Mouse (Mus musculus): ENCODE results near the gene Alb. TPM values are rescaled to one million over a fixed set of nuclear protein-coding genes. Genes with fewer than 3 reads are reported as not detected.
A peak's percentile ranks its signal among the peaks of the same experiment; 100 is the strongest.

Gene Alb
- polyA plus RNA-seq, 1 experiment from 2014 or later = 20.6 TPM

DNA sequence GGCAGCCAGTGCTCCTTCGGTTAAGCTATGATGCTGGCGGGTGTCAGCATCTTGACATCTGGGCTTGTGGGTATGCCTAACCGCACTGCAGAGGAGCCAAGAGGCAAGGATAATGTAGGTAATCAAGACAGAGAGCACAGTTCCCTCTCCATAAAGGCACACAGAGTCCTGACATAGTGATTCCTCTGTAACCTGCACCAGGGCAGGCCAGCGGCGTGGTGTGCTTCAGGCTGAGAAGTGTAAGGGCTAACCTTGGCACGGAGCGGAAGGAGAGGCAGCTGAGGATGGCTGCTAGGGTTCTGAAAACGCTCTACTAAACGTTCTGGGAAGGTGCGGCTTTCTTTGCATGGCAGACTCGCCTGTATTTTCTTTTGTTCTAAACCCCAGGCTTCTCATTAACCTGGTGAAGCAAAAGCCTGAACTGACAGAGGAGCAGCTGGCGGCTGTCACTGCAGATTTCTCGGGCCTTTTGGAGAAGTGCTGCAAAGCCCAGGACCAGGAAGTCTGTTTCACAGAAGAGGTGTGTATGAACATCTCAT is 46.8 kb downstream of the Alb start:
- Histone ChIP-seq H3K9ac (replicated peaks; ENCODE audit: low read length) (no peak overlapping the region), H3K4me1 (ENCODE audit: insufficient read depth, low read length) (peaks cover 3% of the 10 kb centered on the region), H3K9me3 (ENCODE audit: low read length) (no peaks in the 10 kb centered on the region), H3K4me3 (ENCODE audit: low read length) (no peak overlapping the region), H3K36me3 (ENCODE audit: insufficient read depth, low read length) (no peaks in the 10 kb centered on the region), H3K27ac (ENCODE audit: low read length) (0 out of 2 replicates have a peak overlapping the region, but pooled peaks have one; percentile 7), H3K4me2 (replicated peaks; ENCODE audit: low read depth, low read length) (no peak overlapping the region), H3K27me3 (ENCODE audit: insufficient read depth, low read length) (no peaks in the 10 kb centered on the region)
- 54% methylated on average over 13 of the region's 13 CpGs for WGBS
- peak; percentile 69 for ATAC-seq (ENCODE audit: low FRiP score, low TSS enrichment)

DNA sequence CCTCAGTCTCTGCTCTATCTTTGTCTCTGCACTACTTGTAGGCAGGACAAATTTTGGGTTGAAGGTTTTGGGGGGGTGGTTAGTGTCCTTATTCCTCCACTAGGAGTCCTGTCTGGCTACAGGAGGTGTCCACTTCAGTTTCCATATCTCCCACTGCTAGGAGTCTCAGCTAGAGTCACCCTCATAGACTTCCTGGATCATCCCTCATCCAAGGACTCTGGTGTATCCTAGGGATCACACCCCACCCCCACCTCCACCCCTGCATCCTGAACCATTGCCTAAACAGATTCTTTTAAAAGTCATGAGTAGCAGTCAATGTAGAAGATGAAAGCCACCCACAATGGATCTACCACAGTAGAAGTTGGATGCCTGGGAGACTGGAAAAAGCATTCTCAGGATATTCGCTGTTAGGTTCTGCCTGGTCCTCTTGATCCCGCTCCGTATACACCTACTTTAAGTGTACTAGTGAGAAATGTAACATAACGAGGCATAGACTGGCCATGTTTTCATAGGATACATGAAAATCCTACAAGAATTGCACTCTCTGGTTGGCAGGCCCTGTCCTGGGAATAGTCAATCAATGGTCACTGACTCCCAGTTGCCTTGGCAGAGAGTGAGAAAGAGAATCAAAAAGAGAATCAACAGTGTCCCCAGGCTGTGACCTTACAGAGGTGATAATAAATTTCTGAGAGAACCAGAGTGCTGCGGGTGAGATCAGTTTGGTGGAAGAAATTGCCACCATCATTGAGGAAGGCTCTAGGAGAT is 49.3 kb downstream of the Alb start:
- peaks cover 3% of the 10 kb centered on the region for H3K4me1 ChIP-seq (ENCODE audit: insufficient read depth, low read length)
- WGBS = 90% methylated on average over 5 of the region's 5 CpGs
- no peaks in the 10 kb centered on the region for H3K36me3 ChIP-seq (ENCODE audit: insufficient read depth, low read length)
- ATAC-seq (ENCODE audit: low FRiP score, low TSS enrichment) = no peak
- no peak overlapping the region for H3K9ac ChIP-seq (replicated peaks; ENCODE audit: low read length)
- no peaks in the 10 kb centered on the region for H3K9me3 ChIP-seq (ENCODE audit: low read length)
- H3K4me3 ChIP-seq (ENCODE audit: low read length) = no peak overlapping the region
- no peak overlapping the region for H3K4me2 ChIP-seq (replicated peaks; ENCODE audit: low read depth, low read length)
- H3K27ac ChIP-seq (ENCODE audit: low read length) = no peak overlapping the region
- no peaks in the 10 kb centered on the region for H3K27me3 ChIP-seq (ENCODE audit: insufficient read depth, low read length)

DNA sequence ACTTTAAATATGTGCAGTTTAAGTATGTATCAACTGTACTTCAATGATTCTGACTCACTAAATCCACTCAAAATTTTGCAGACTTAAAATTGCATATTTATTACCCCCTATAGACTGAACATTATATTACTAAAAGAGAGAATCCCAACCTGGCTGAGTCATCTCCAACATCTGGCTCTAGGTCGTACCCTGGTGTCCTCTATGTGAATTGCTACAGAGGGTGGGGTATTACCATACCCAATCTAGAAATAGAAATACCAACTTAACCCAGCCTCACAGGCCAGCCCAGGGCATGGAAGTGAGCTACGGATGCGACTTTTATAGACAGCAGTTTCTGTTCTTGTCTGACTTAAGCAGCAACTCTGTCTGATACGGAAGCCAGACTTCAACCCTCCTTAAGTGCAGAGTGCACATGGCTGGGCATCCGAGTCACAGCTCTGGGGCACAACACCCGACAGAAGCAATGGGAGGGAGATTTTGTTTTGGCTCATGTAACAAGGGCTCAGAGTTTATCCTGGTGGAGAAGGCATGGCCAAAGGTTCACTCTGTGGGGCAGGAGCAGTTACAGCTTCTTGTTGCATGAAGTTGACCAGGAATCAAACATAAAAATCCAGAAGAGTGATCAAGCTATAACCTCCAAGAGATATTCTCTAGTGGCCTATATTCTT is 51.7 kb downstream of the Alb start:
- no peak overlapping the region for H3K27ac ChIP-seq (ENCODE audit: low read length)
- WGBS = 75% methylated on average over 6 of the region's 6 CpGs
- H3K9ac ChIP-seq (replicated peaks; ENCODE audit: low read length) = no peak overlapping the region
- H3K27me3 ChIP-seq (ENCODE audit: insufficient read depth, low read length) = no peaks in the 10 kb centered on the region
- no peak overlapping the region for H3K4me3 ChIP-seq (ENCODE audit: low read length)
- ATAC-seq (ENCODE audit: low FRiP score, low TSS enrichment) = no peak
- no peaks in the 10 kb centered on the region for H3K9me3 ChIP-seq (ENCODE audit: low read length)
- H3K4me2 ChIP-seq (replicated peaks; ENCODE audit: low read depth, low read length) = no peak overlapping the region
- H3K4me1 ChIP-seq (ENCODE audit: insufficient read depth, low read length) = no peaks in the 10 kb centered on the region; the same call in 1 of the 2 replicates
- no peaks in the 10 kb centered on the region for H3K36me3 ChIP-seq (ENCODE audit: insufficient read depth, low read length)

DNA sequence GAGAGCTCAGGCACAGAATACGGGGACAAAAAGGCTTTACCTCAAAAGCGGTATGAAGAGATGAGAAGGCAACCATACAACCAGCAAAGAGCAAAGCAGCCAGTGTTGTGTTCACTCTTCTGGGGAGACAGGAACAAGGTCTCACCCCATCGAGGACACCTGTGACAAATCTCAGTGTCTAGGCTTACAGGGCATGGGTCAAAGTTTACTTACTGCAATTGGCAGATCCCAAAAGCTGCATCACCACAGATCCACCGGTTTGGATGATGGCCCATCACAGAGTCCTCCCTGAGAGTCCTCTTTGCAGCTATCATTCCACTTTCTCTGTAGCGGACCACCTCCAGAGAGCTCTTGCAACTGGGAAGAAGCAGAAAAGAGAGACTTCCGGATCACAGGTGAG is 54.9 kb downstream of the Alb start:
- H3K36me3 ChIP-seq (ENCODE audit: insufficient read depth, low read length) = no peaks in the 10 kb centered on the region
- no peak for ATAC-seq (ENCODE audit: low FRiP score, low TSS enrichment)
- H3K9ac ChIP-seq (replicated peaks; ENCODE audit: low read length) = no peak overlapping the region
- no peak overlapping the region for H3K4me2 ChIP-seq (replicated peaks; ENCODE audit: low read depth, low read length)
- H3K27ac ChIP-seq (ENCODE audit: low read length) = no peak overlapping the region
- no peaks in the 10 kb centered on the region for H3K4me1 ChIP-seq (ENCODE audit: insufficient read depth, low read length)
- no peaks in the 10 kb centered on the region for H3K9me3 ChIP-seq (ENCODE audit: low read length)
- no peaks in the 10 kb centered on the region for H3K27me3 ChIP-seq (ENCODE audit: insufficient read depth, low read length)
- WGBS = 91% methylated on average over 6 of the region's 6 CpGs
- no peak overlapping the region for H3K4me3 ChIP-seq (ENCODE audit: low read length)

DNA sequence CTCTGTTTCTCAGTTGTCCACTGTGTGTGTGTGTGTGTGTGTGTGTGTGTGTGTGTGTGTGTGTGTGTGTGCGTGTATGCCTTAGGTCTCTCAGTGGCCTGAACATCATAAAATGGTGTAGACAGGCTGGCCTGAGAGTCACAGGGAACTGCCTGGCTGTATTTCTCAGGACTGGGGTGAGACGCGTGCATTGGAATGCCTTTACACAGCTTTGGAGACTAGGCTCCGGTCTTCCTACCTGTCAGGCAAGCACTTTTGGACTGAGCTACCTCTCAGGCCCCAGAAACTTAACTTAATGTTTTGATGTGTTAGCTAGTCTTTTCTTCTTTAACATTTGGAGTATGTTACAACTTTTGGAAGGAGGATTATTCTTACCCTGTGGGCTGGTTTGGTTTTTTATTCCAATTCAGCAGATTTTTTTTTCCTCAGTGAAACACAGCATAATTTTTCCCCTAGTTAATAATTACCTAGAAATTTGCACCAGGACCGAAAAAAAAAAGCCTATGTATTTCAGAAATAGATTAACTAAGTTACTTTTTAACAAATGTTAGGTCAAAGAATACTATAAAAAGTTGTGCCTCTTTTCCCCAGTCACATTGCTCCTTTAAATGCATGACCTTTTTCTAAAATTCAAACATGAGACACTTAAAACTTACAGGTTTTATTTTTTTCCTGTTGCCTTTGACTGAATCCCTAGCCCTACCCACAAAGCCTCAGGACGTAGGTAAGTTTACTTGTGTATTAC is 57.8 kb downstream of the Alb start, which contains the start of gene Afm:
Afm (plus strand) TSS at position 577 of the 745 bp plus-strand sequence.
- H3K4me1 ChIP-seq (ENCODE audit: insufficient read depth, low read length) = no peaks in the 10 kb centered on the region
- no peaks in the 10 kb centered on the region for H3K27me3 ChIP-seq (ENCODE audit: insufficient read depth, low read length)
- WGBS = 60% methylated on average over 6 of the region's 6 CpGs
- H3K4me3 ChIP-seq (ENCODE audit: low read length) = 0 out of 2 replicates have a peak within 1 kb of the TSS, but pooled peaks have one; percentile 11
- H3K27ac ChIP-seq (ENCODE audit: low read length) = peak within 1 kb of the TSS; percentile 91
- no peaks in the 10 kb centered on the region for H3K9me3 ChIP-seq (ENCODE audit: low read length)
- no peaks in the 10 kb centered on the region for H3K36me3 ChIP-seq (ENCODE audit: insufficient read depth, low read length)
- H3K4me2 ChIP-seq (replicated peaks; ENCODE audit: low read depth, low read length) = 0 out of 2 replicates have a peak within 1 kb of the TSS, but pooled peaks have one; percentile 23
- peak; percentile 87 for ATAC-seq (ENCODE audit: low FRiP score, low TSS enrichment)
- no peak within 1 kb of the TSS for H3K9ac ChIP-seq (replicated peaks; ENCODE audit: low read length)

Other genes starting within 250 kb of the Alb start
- gene Cox18, start 236.9 kb upstream of the Alb start, polyA plus RNA-seq (2015; fragmentation: Nextera tagmentation; extraction: Ambion mirVana) = 29.8 and 33.4 TPM in 2 replicates
- 21.1 and 23.0 TPM in 2 replicates for gene Ankrd17, start 94.3 kb upstream of the Alb start, polyA plus RNA-seq (2015; fragmentation: Nextera tagmentation; extraction: Ambion mirVana)
- 6.5 and 7.0 TPM in 2 replicates for gene Gm9958, start 93.7 kb upstream of the Alb start, polyA plus RNA-seq (2015; fragmentation: Nextera tagmentation; extraction: Ambion mirVana)
- gene Afp, start 29.8 kb downstream of the Alb start, polyA plus RNA-seq (2015; fragmentation: Nextera tagmentation; extraction: Ambion mirVana) = 122 and 139 TPM in 2 replicates
- gene Afm, start 58.0 kb downstream of the Alb start, polyA plus RNA-seq (2015; fragmentation: Nextera tagmentation; extraction: Ambion mirVana) = 11.6 and 12.8 TPM in 2 replicates
- gene 5830473C10Rik, start 100.2 kb downstream of the Alb start, polyA plus RNA-seq (2015; fragmentation: Nextera tagmentation; extraction: Ambion mirVana) = 0.35 and 0.39 TPM in 2 replicates
- gene Rassf6, start 179.8 kb downstream of the Alb start, polyA plus RNA-seq (2015; fragmentation: Nextera tagmentation; extraction: Ambion mirVana) = 18.1 and 18.9 TPM in 2 replicates

All from kidney, embryonic 16.5 days (tissue).